Mouse (Mus musculus) frontal cortex, adult (tissue): ENCODE results near the gene Efnb3.
A peak's percentile ranks its signal among the peaks of the same experiment; 100 is the strongest.
"Not testable (repeated sequence)": the region's sequence is repeated elsewhere in the genome, so short reads cannot be mapped to it uniquely, and the experiment has no call there.

Experiments used
- ATAC-seq: cut with Nextera tagmentation; 2 replicates; pipeline ENCODE4 v1.9.2; 2017; ENCODE audit warnings: mild to moderate bottlenecking, moderate library complexity, mixed read lengths; ENCODE audit not compliant: low TSS enrichment

Efnb3 gene

GRCm38 (mm10) chr11:69551310-69551709 lies 8.7 kb downstream of the Efnb3 start:
- no peak for ATAC-seq

- ATAC-seq = no peak
Observed at GRCm38 (mm10) chr11:69549060-69549656, 10.8 kb downstream of the Efnb3 start, which contains the start of gene Dnah2. Gene Dnah2 (minus strand): TSS chr11:69549110.

DNA sequence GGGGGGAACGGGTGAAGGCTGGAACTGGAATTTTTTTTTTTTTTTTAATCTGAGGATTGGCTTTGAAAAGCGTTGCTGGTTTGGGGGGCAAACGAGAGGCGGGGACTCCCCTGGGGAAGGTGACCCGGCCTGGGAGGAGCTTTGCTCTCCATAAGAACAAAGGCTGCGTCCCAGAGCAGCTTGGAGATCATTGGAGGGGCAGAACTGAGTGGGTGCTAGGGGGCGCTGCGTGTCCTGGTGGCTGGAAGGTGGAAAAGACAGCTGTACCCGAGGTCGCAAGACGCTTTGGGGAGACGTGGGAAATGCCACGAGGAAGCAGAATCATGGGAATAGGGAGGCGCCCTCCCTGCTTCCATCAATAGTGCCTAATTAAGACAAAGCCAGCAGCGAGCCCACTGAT lies 12.9 kb downstream of the Efnb3 start:
- no peak for ATAC-seq

- peak; percentile 60; the same call in 1 of the 2 replicates for ATAC-seq
Observed at GRCm38 (mm10) chr11:69546423-69547053, 13.5 kb downstream of the Efnb3 start.

DNA sequence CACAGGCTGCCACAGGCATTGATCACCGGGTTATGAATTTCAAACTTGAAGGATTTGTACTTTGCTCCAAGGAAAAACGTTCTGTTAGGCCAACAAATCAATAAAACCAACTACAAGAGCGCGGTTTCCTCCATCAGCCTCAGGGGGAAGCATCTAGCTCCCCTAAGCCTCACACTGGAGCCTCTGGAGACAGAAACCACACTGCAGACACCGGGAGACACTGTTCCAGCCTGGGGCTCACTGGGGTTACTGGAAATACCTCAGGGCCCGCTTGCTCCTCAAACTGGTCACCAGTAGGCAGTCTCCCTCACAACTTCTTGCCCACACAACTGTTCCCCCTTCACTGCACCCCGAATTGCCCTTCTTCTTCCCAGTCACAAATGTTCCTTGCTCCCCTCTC lies 14.0 kb downstream of the Efnb3 start:
- peak; percentile 68; the same call in 1 of the 2 replicates for ATAC-seq

DNA sequence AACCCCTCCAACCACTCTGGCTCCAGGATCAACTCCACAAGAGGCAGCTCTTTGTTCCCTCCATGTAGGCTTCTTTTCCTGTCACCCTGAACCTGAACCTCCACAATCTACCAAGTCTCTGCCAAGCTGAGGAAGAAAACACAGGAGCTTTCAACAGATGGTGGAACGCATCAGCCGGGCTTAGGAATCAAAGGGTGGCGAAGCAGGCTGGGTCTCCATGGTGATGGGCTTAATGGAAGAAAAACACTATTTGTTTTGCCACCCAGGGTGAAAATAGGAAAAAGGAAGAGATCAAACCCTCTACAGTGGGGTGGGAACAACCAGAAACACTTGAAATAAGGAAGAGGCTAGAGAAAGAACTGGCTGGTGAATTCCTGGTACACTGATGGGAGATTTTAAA lies 16.4 kb downstream of the Efnb3 start:
- ATAC-seq = no peak

GRCm38 (mm10) chr11:69541741-69542140 lies 18.3 kb downstream of the Efnb3 start:
- ATAC-seq = not testable (repeated sequence)

DNA sequence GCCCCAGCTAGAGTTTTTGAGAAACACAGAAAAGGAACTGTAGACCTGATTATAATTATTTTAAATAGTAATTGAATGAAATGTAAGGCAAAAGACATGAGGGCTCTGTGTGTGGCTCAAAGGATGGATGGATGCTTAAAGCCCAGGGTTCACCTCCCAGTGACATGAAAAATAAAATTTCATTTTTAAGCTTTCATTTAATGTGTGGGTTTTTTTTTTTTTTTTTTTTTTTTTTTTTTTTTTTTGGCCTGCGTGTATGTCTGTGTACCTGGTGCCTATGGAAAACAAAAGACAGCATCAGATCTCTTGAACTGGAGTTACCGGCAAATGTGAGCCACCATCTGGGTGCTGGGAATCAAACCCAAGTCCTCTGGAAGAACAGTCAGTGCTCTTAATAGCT lies 19.3 kb downstream of the Efnb3 start:
- ATAC-seq = no peak

DNA sequence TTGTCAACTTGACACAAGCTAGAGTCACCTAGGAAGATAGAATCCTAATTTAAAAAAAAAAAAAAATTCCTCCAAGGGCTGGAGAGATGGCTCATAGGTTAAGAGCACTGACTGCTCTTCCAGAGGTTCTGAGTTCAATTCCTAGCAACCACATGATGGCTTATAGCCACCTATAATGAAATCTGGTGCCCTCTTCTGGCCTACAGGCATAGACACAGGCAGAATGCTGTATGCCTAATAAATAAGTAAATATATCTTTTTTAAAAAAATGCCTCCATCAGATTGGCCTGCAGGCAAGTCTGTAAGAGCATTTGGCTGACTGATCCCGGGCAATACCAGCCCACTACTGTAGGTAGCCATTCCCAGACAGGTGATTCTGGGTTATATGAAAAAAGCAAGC lies 25.0 kb downstream of the Efnb3 start:
- no peak for ATAC-seq

DNA sequence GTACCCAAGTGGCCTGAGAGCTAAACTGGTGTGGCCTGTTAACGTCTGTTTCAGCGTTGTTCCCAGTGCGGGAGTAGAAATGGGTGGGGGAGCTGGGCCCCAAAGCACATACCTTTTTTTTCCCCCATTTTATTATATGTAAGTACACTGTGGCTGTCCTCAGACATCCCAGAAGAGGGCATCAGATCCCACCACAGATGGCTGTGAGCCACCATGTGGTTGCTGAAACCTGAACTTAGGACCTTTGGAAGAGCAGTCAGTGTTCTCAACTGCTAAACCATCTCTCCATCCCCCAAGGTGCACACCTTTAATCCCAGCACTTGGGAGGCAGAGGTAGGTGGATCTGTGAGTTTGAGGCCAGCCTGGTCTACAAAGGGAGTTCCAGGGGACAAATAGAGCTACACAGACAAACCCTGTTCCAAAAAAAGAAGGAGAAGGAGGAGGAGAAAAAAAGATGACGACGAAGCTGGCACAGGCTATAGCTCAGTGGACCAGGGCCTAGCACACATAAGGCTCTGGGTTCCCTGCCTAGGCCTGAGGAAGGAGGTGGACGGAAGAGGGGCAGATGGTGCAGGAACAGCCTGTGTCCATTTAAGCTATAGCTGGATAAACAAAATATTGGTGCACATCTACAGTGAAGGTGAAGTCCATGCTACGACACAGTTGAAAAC lies 27.4 kb downstream of the Efnb3 start:
- ATAC-seq = peak; percentile 41; the same call in 1 of the 2 replicates

- ATAC-seq = not testable (repeated sequence)
Observed at GRCm38 (mm10) chr11:69530755-69531154, 29.2 kb downstream of the Efnb3 start.

- not testable (repeated sequence) for ATAC-seq
Observed at GRCm38 (mm10) chr11:69530281-69530680, 29.7 kb downstream of the Efnb3 start.

- ATAC-seq = no peak
Observed at GRCm38 (mm10) chr11:69528031-69528390, 32.0 kb downstream of the Efnb3 start.

DNA sequence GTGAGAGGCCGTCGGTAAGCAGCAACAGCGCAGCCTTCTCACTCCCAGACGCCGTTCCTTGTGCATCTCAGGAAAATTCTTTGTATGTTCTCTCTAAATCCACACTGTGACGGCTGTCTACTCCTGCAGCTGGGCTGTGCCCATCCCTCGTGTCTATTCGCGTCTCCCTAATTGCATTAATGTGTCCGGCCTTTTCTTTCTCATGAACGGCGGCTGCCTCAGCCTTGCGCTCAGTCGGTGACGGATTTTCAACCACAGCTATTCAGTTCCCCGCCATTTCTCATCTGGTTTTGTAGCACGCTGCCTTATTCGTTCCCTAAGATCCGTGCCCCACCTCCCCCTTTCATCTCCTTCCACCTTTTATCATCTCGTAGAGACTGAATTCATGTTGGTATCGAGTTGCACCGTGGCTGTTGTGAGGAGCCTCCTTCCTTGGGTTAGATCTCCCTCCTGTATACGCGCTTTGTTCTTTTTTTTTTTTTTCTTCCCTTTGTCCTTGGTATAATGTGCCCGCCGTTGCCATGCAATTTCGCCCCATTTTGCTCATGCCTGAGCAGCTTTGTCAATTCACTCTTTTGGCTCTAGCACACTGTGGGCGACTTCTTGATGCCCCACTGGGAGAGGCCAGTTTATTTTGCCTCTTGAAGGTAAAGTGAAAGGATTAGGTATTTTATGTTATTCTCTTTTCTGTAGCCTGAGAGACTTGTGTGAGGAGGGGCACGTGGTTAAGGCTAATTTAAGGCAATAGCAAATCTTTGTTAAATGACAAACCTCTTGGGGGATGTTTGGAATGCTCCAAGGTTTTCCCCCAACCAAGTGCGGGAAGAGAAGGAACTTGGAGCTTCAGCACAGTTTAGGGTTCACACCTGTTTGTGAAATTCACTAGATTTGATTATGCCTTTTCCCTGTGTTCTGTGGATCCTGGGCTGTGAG lies 32.6 kb downstream of the Efnb3 start:
- peak; percentile 38; the same call in 1 of the 2 replicates for ATAC-seq

GRCm38 (mm10) chr11:69526631-69527030 lies 33.4 kb downstream of the Efnb3 start:
- no peak for ATAC-seq

DNA sequence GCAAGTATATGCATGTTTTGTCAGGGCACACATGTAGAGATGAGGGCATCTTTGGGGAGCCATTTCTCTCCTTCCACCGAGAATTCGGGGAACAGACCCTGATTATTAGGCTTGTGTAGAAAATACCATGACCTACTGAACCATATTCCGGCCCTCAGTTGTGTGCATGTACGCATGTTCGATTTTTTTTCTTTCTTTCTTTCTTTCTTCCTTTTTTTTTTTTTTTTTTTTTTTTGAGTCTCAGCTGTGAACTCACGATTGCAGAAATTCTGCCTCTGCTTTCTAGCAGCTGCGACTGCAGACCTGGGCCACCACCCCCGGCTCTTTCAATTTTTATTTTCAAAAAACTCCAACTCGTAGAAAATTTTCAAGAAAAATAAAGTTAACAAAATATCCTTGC lies 34.3 kb downstream of the Efnb3 start:
- no peak for ATAC-seq

DNA sequence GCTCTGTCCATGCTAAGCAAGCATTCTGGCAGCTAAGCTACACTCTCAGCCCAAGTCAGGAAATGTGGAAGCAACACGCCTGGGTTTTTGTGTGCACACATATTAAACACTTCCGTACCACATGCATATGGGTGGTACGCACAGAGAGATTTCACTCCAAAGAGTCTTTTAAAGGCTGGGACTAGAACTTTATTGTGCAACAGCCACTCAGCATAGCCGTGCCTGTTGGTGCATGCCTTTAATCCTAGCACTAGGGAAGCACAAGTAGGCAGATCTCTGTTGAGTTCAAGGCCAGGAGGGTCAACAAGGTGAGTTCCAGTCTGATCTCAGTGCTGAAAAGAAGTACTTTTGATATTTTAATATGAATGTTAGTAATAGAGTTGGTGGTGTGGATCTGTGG lies 36.4 kb downstream of the Efnb3 start:
- no peak for ATAC-seq

DNA sequence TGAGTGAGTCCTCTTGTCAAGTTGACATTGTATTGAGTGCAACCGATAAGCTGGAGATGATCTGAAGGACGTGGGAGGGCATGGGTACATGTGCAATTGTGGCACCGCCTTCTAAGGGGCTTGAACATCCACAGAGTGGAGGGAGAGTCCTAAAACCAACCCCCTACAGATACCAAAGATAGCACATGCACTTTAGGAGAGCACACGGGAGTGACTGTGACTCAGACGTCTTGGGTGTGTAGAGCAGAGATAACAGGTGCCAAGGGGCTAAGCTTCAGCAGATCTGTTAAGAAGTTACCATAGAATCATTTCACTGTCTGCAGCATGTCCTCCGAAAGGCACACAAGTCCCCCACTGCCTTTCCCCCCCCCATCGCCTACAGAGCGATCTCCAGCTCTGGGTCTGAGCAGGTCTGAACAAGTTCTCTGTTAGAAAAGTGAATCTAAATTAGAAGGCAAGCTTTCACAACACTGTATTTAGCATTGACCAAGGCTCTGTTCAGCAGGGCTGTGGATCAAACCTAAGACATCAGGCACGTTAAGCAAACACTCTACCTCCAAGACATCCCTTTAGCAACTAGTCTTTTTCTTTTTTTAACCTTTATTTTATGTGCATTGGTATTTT lies 38.4 kb downstream of the Efnb3 start:
- no peak for ATAC-seq

- ATAC-seq = no peak
Observed at GRCm38 (mm10) chr11:69519976-69520375, 40.0 kb downstream of the Efnb3 start.

- ATAC-seq = no peak
Observed at GRCm38 (mm10) chr11:69516661-69517060, 43.3 kb downstream of the Efnb3 start.

DNA sequence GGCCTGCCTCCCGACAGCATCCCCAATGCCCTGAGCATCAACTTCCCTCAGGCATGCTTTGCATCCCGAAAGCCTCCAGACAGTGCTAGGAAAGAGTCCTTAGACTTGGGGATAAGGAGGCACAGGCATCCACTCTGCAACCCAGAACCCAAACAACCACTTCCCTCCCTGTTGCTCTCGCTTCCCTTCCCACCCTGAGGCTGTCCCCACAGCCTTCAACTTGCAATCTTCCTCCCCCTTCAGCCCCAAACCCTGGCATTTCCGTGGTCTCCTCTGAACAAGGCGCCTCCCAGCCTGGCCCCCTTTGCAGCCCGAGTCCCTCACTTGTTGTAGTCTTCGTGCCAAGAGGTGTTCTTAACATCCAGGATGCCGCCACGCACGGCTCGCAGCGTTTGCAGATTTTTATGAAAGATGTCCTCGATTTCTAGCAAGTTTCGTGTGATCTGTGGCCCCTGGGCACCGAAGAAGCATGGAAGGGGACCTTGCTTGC lies 43.8 kb downstream of the Efnb3 start:
- ATAC-seq = no peak
